Mouse (Mus musculus): Measurements from ENCODE around the gene Xylb. TPM values are rescaled to one million over a fixed set of nuclear protein-coding genes. Genes with fewer than 3 reads are reported as not detected.

The Xylb gene
- polyA plus RNA-seq, 1 experiment from 2014 or later = 2.2 TPM

- Histone ChIP-seq H3K27ac (ENCODE audit: low read depth, low read length) (peak within 1 kb of the TSS; percentile 97), H3K27me3 (ENCODE audit: control insufficient read depth, insufficient read depth, low read length) (no peaks in the 10 kb centered on the region), H3K9ac (ENCODE audit: low read depth, low read length) (peak within 1 kb of the TSS; percentile 96), H3K36me3 (ENCODE audit: control insufficient read depth, insufficient read depth, low read length) (no peaks in the 10 kb centered on the region), H3K9me3 (replicated peaks; ENCODE audit: control insufficient read depth, low read length) (no peaks in the 10 kb centered on the region), H3K4me3 (ENCODE audit: low read depth, low read length) (peak within 1 kb of the TSS; percentile 90), H3K4me1 (ENCODE audit: control insufficient read depth, insufficient read depth, low read length) (peaks cover 16% of the 10 kb centered on the region), H3K4me2 (peak within 1 kb of the TSS; percentile 89)
- under 1% methylated on average over 25 of the region's 32 CpGs for WGBS (ENCODE audit: insufficient replicate concordance)
- peak; percentile 94 for ATAC-seq (replicated peaks; ENCODE audit: insufficient number of reproducible peaks, low FRiP score, low TSS enrichment)
Measured at GRCm38 (mm10) chr9:119401801-119402214, 44.6 kb downstream of the Xylb start, which contains the start of gene Acvr2b. Gene Acvr2b, plus strand, starts transcription at chr9:119402118.

GRCm38 (mm10) chr9:119402253-119403235 is 45.4 kb downstream of the Xylb start:
- Histone ChIP-seq H3K9me3 (replicated peaks; ENCODE audit: control insufficient read depth, low read length) (no peaks in the 10 kb centered on the region), H3K27me3 (ENCODE audit: control insufficient read depth, insufficient read depth, low read length) (no peaks in the 10 kb centered on the region), H3K36me3 (ENCODE audit: control insufficient read depth, insufficient read depth, low read length) (no peaks in the 10 kb centered on the region), H3K4me3 (ENCODE audit: low read depth, low read length) (peak overlapping the region; percentile 90), H3K9ac (ENCODE audit: low read depth, low read length) (peak overlapping the region; percentile 96), H3K4me1 (ENCODE audit: control insufficient read depth, insufficient read depth, low read length) (peaks cover 20% of the 10 kb centered on the region), H3K4me2 (peak overlapping the region; percentile 89), H3K27ac (ENCODE audit: low read depth, low read length) (peak overlapping the region; percentile 97)
- WGBS (ENCODE audit: insufficient replicate concordance) = under 1% methylated on average over 106 of the region's 127 CpGs
- ATAC-seq (replicated peaks; ENCODE audit: insufficient number of reproducible peaks, low FRiP score, low TSS enrichment) = peak; percentile 45

GRCm38 (mm10) chr9:119403236-119403641 is 46.1 kb downstream of the Xylb start:
- Histone ChIP-seq H3K9ac (ENCODE audit: low read depth, low read length) (peak overlapping the region; percentile 96), H3K4me3 (ENCODE audit: low read depth, low read length) (peak overlapping the region; percentile 90), H3K9me3 (replicated peaks; ENCODE audit: control insufficient read depth, low read length) (no peaks in the 10 kb centered on the region), H3K4me1 (ENCODE audit: control insufficient read depth, insufficient read depth, low read length) (peaks cover 24% of the 10 kb centered on the region), H3K36me3 (ENCODE audit: control insufficient read depth, insufficient read depth, low read length) (no peaks in the 10 kb centered on the region), H3K4me2 (peak overlapping the region; percentile 89), H3K27ac (ENCODE audit: low read depth, low read length) (peak overlapping the region; percentile 97), H3K27me3 (ENCODE audit: control insufficient read depth, insufficient read depth, low read length) (no peaks in the 10 kb centered on the region)
- ATAC-seq (replicated peaks; ENCODE audit: insufficient number of reproducible peaks, low FRiP score, low TSS enrichment) = no peak
- WGBS (ENCODE audit: insufficient replicate concordance) = under 1% methylated on average over 26 of the region's 26 CpGs

GRCm38 (mm10) chr9:119404090-119404489 is 46.9 kb downstream of the Xylb start:
- Histone ChIP-seq H3K4me1 (ENCODE audit: control insufficient read depth, insufficient read depth, low read length) (peaks cover 33% of the 10 kb centered on the region), H3K27me3 (ENCODE audit: control insufficient read depth, insufficient read depth, low read length) (no peaks in the 10 kb centered on the region), H3K4me2 (peak overlapping the region; percentile 89), H3K9ac (ENCODE audit: low read depth, low read length) (no peak overlapping the region), H3K27ac (ENCODE audit: low read depth, low read length) (no peak overlapping the region), H3K36me3 (ENCODE audit: control insufficient read depth, insufficient read depth, low read length) (no peaks in the 10 kb centered on the region), H3K4me3 (ENCODE audit: low read depth, low read length) (peak overlapping the region; percentile 90), H3K9me3 (replicated peaks; ENCODE audit: control insufficient read depth, low read length) (no peaks in the 10 kb centered on the region)
- 66% methylated on average over 5 of the region's 5 CpGs for WGBS (ENCODE audit: insufficient replicate concordance)
- no peak for ATAC-seq (replicated peaks; ENCODE audit: insufficient number of reproducible peaks, low FRiP score, low TSS enrichment)

GRCm38 (mm10) chr9:119407884-119408283 is 50.7 kb downstream of the Xylb start:
- Histone ChIP-seq H3K9ac (ENCODE audit: low read depth, low read length) (peak overlapping the region; percentile 3; the same call in 1 of the 2 replicates), H3K36me3 (ENCODE audit: control insufficient read depth, insufficient read depth, low read length) (peaks cover 2% of the 10 kb centered on the region; the same call in 1 of the 2 replicates), H3K27ac (ENCODE audit: low read depth, low read length) (no peak overlapping the region), H3K27me3 (ENCODE audit: control insufficient read depth, insufficient read depth, low read length) (no peaks in the 10 kb centered on the region), H3K4me1 (ENCODE audit: control insufficient read depth, insufficient read depth, low read length) (peaks cover 38% of the 10 kb centered on the region), H3K4me2 (no peak overlapping the region), H3K4me3 (ENCODE audit: low read depth, low read length) (no peak overlapping the region), H3K9me3 (replicated peaks; ENCODE audit: control insufficient read depth, low read length) (peaks cover 3% of the 10 kb centered on the region; the same call in 1 of the 2 replicates)
- WGBS (ENCODE audit: insufficient replicate concordance) = 79% methylated on average over 15 of the region's 15 CpGs
- no peak for ATAC-seq (replicated peaks; ENCODE audit: insufficient number of reproducible peaks, low FRiP score, low TSS enrichment)

GRCm38 (mm10) chr9:119408898-119409664 is 51.9 kb downstream of the Xylb start:
- peaks cover 33% of the 10 kb centered on the region for H3K4me1 ChIP-seq (ENCODE audit: control insufficient read depth, insufficient read depth, low read length)
- no peak for ATAC-seq (replicated peaks; ENCODE audit: insufficient number of reproducible peaks, low FRiP score, low TSS enrichment)
- H3K4me2 ChIP-seq = no peak overlapping the region; the same call in 1 of the 2 replicates
- H3K27me3 ChIP-seq (ENCODE audit: control insufficient read depth, insufficient read depth, low read length) = no peaks in the 10 kb centered on the region
- H3K36me3 ChIP-seq (ENCODE audit: control insufficient read depth, insufficient read depth, low read length) = peaks cover 2% of the 10 kb centered on the region; the same call in 1 of the 2 replicates
- peak overlapping the region; percentile 30; the same call in 1 of the 2 replicates for H3K9ac ChIP-seq (ENCODE audit: low read depth, low read length)
- peaks cover 8% of the 10 kb centered on the region; the same call in 1 of the 2 replicates for H3K9me3 ChIP-seq (replicated peaks; ENCODE audit: control insufficient read depth, low read length)
- no peak overlapping the region for H3K4me3 ChIP-seq (ENCODE audit: low read depth, low read length)
- 59% methylated on average over 11 of the region's 11 CpGs for WGBS (ENCODE audit: insufficient replicate concordance)
- peak overlapping the region; percentile 29 for H3K27ac ChIP-seq (ENCODE audit: low read depth, low read length)

GRCm38 (mm10) chr9:119409864-119410263 is 52.7 kb downstream of the Xylb start:
- Histone ChIP-seq H3K4me3 (ENCODE audit: low read depth, low read length) (no peak overlapping the region), H3K9me3 (replicated peaks; ENCODE audit: control insufficient read depth, low read length) (peaks cover 8% of the 10 kb centered on the region; the same call in 1 of the 2 replicates), H3K36me3 (ENCODE audit: control insufficient read depth, insufficient read depth, low read length) (peaks cover 2% of the 10 kb centered on the region; the same call in 1 of the 2 replicates), H3K4me1 (ENCODE audit: control insufficient read depth, insufficient read depth, low read length) (peaks cover 33% of the 10 kb centered on the region), H3K27ac (ENCODE audit: low read depth, low read length) (no peak overlapping the region), H3K9ac (ENCODE audit: low read depth, low read length) (no peak overlapping the region), H3K4me2 (no peak overlapping the region), H3K27me3 (ENCODE audit: control insufficient read depth, insufficient read depth, low read length) (no peaks in the 10 kb centered on the region)
- ATAC-seq (replicated peaks; ENCODE audit: insufficient number of reproducible peaks, low FRiP score, low TSS enrichment) = no peak
- WGBS (ENCODE audit: insufficient replicate concordance) = 86% methylated on average over 5 of the region's 5 CpGs

- no peak overlapping the region for H3K4me3 ChIP-seq (ENCODE audit: low read depth, low read length)
- peaks cover 23% of the 10 kb centered on the region for H3K4me1 ChIP-seq (ENCODE audit: control insufficient read depth, insufficient read depth, low read length)
- ATAC-seq (replicated peaks; ENCODE audit: insufficient number of reproducible peaks, low FRiP score, low TSS enrichment) = no peak
- peaks cover 5% of the 10 kb centered on the region; the same call in 1 of the 2 replicates for H3K9me3 ChIP-seq (replicated peaks; ENCODE audit: control insufficient read depth, low read length)
- 71% methylated on average over 18 of the region's 18 CpGs for WGBS (ENCODE audit: insufficient replicate concordance)
- H3K4me2 ChIP-seq = peak overlapping the region; percentile 6; the same call in 1 of the 2 replicates
- no peaks in the 10 kb centered on the region for H3K27me3 ChIP-seq (ENCODE audit: control insufficient read depth, insufficient read depth, low read length)
- no peaks in the 10 kb centered on the region for H3K36me3 ChIP-seq (ENCODE audit: control insufficient read depth, insufficient read depth, low read length)
- no peak overlapping the region for H3K27ac ChIP-seq (ENCODE audit: low read depth, low read length)
- H3K9ac ChIP-seq (ENCODE audit: low read depth, low read length) = no peak overlapping the region
Measured at GRCm38 (mm10) chr9:119418025-119418424, 60.8 kb downstream of the Xylb start.
